Comparison of ENCODE assay signal across 9 mouse cellular contexts in genomic region chr2:181676424-181676823, GRCm38 (mm10). TPM values are rescaled to one million over a fixed set of nuclear protein-coding genes. Genes with fewer than 3 reads are reported as not detected.
DNase-seq lines count a peak whose midpoint lies in the region; ATAC-seq and TF ChIP-seq lines count a peak whose summit lies in the region.
"Had no signal": no experiment of that assay in that cellular context is flagged by ENCODE, and none has a peak within 500 bp of the region (broad histone marks: within the 10 kb centered on the region; RNA-seq: fewer than 3 reads in every experiment).

No protein-coding gene starts in this region.

- H3K36me3 ChIP-seq in heart, embryonic 10.5 days: no peaks in the 10 kb centered on the region
- no peaks in the 10 kb centered on the region for H3K36me3 ChIP-seq in neural tube, embryonic 13.5 days
- no peaks in the 10 kb centered on the region for H3K36me3 ChIP-seq in hindbrain, embryonic 16.5 days (ENCODE audit: control insufficient read depth, insufficient read depth, low read length)
- H3K36me3 ChIP-seq in stomach, postnatal 0 days (ENCODE audit: control insufficient read depth, insufficient read depth, low read length): no peaks in the 10 kb centered on the region
- H3K36me3 ChIP-seq in intestine, embryonic 15.5 days: no peaks in the 10 kb centered on the region

- TF ChIP-seq EP300 in stomach, postnatal 0 days (optimal IDR thresholded peaks at IDR 0.05): no peak

- no peak overlapping the region for H3K4me2 ChIP-seq in neural tube, embryonic 13.5 days
- no peak overlapping the region for H3K4me2 ChIP-seq in hindbrain, embryonic 16.5 days (ENCODE audit: low read length)
- no peak overlapping the region for H3K4me2 ChIP-seq in stomach, postnatal 0 days (replicated peaks; ENCODE audit: low read depth)
- no peak overlapping the region for H3K4me2 ChIP-seq in intestine, embryonic 15.5 days (replicated peaks)

- 0 out of 2 replicates have a peak overlapping the region, but pooled peaks have one; percentile 19 for H3K27ac ChIP-seq in heart, embryonic 10.5 days
- H3K27ac ChIP-seq in neural tube, embryonic 13.5 days (replicated peaks): peak overlapping the region; percentile 62
- 0 out of 2 replicates have a peak overlapping the region, but pooled peaks have one; percentile 31 for H3K27ac ChIP-seq in hindbrain, embryonic 16.5 days (ENCODE audit: low read depth, low read length)
- H3K27ac ChIP-seq in stomach, postnatal 0 days (replicated peaks): no peak overlapping the region
- no peak overlapping the region for H3K27ac ChIP-seq in intestine, embryonic 15.5 days
- H3K27ac ChIP-seq: liver, embryonic 14.5 days had no signal

- H3K4me1 ChIP-seq in heart, embryonic 10.5 days: peaks cover 45% of the 10 kb centered on the region
- H3K4me1 ChIP-seq in neural tube, embryonic 13.5 days (replicated peaks): peaks cover 48% of the 10 kb centered on the region
- peaks cover 21% of the 10 kb centered on the region for H3K4me1 ChIP-seq in hindbrain, embryonic 16.5 days (ENCODE audit: control insufficient read depth, insufficient read depth, low read depth, low read length)
- no peaks in the 10 kb centered on the region; the same call in 1 of the 2 replicates for H3K4me1 ChIP-seq in stomach, postnatal 0 days (replicated peaks; ENCODE audit: control insufficient read depth, insufficient read depth)
- peaks cover 16% of the 10 kb centered on the region for H3K4me1 ChIP-seq in intestine, embryonic 15.5 days (replicated peaks)

- intact Hi-C loops in heart, postnatal 10 days (cut with DNase I): loop anchor here (10.0 kb wide), 1 partner anchor 282 kb away; no protein-coding TSS in a partner anchor

- H3K9ac ChIP-seq in neural tube, embryonic 13.5 days: no peak overlapping the region
- no peak overlapping the region for H3K9ac ChIP-seq in hindbrain, embryonic 16.5 days (ENCODE audit: low read depth, low read length)
- H3K9ac ChIP-seq in stomach, postnatal 0 days (ENCODE audit: low read length): no peak overlapping the region
- no peak overlapping the region for H3K9ac ChIP-seq in intestine, embryonic 15.5 days
- H3K9ac ChIP-seq: liver, embryonic 14.5 days had no signal

- peak; percentile 45 for TF ChIP-seq CTCF in stomach, postnatal 0 days (IDR thresholded peaks at IDR 0.05; ENCODE audit: low read depth)

- no peak for ATAC-seq in neural tube, embryonic 13.5 days (ENCODE audit: low read depth)
- no peak for ATAC-seq in hindbrain, embryonic 16.5 days
- ATAC-seq in stomach, postnatal 0 days (ENCODE audit: low FRiP score, low TSS enrichment): no peak
- ATAC-seq in intestine, embryonic 15.5 days: no peak

- H3K4me3 ChIP-seq in heart, embryonic 10.5 days: no peak overlapping the region
- no peak overlapping the region for H3K4me3 ChIP-seq in neural tube, embryonic 13.5 days
- H3K4me3 ChIP-seq in hindbrain, embryonic 16.5 days (ENCODE audit: low read length): no peak overlapping the region
- H3K4me3 ChIP-seq in stomach, postnatal 0 days (ENCODE audit: low read depth, low read length): no peak overlapping the region
- no peak overlapping the region for H3K4me3 ChIP-seq in intestine, embryonic 15.5 days (replicated peaks)

- H3K27me3 ChIP-seq in heart, embryonic 10.5 days (ENCODE audit: insufficient read depth, poor library complexity, severe bottlenecking): peaks cover 39% of the 10 kb centered on the region
- peaks cover 24% of the 10 kb centered on the region for H3K27me3 ChIP-seq in neural tube, embryonic 13.5 days
- peaks cover 14% of the 10 kb centered on the region for H3K27me3 ChIP-seq in hindbrain, embryonic 16.5 days (replicated peaks; ENCODE audit: control insufficient read depth, insufficient read depth, low read length)
- peaks cover 3% of the 10 kb centered on the region; the same call in 1 of the 2 replicates for H3K27me3 ChIP-seq in stomach, postnatal 0 days (ENCODE audit: control insufficient read depth, insufficient read depth, low read length)
- H3K27me3 ChIP-seq in intestine, embryonic 15.5 days (replicated peaks): peaks cover 39% of the 10 kb centered on the region

- no peaks in the 10 kb centered on the region for H3K9me3 ChIP-seq in heart, embryonic 10.5 days
- no peaks in the 10 kb centered on the region for H3K9me3 ChIP-seq in neural tube, embryonic 13.5 days
- no peaks in the 10 kb centered on the region for H3K9me3 ChIP-seq in hindbrain, embryonic 16.5 days (ENCODE audit: control insufficient read depth, low read length)
- no peaks in the 10 kb centered on the region for H3K9me3 ChIP-seq in stomach, postnatal 0 days (ENCODE audit: control insufficient read depth, low read length)
- no peaks in the 10 kb centered on the region for H3K9me3 ChIP-seq in intestine, embryonic 15.5 days

- DNase-seq in heart, embryonic 10.5 days (ENCODE audit: low spot score): no peak
- no peak for DNase-seq in heart, postnatal 10 days
- no peak for DNase-seq in neural tube, embryonic 10.5 days (ENCODE audit: extremely low spot score, low spot score)
- DNase-seq in stomach, postnatal 0 days (ENCODE audit: low spot score): no peak
- DNase-seq in cerebellum, adult 18-20 months: no peak

- WGBS in heart, embryonic 10.5 days: 41% methylated on average over 2 of the region's 2 CpGs
- WGBS in neural tube, embryonic 13.5 days: 43% methylated on average over 2 of the region's 2 CpGs
- 19% methylated on average over 2 of the region's 2 CpGs for WGBS in hindbrain, embryonic 16.5 days
- 63% methylated on average over 2 of the region's 2 CpGs for WGBS in stomach, postnatal 0 days
- WGBS in intestine, embryonic 15.5 days: 59% methylated on average over 2 of the region's 2 CpGs

RNA-seq across cellular contexts. Expression of gene Tcea2, which starts 3.7 kb away (rescaled TPM):
- polyA plus RNA-seq in heart, embryonic 10.5 days (2016; fragmentation: Nextera tagmentation; extraction: Ambion mirVana): 12.2 and 15.3 TPM in 2 replicates
- total RNA-seq in heart, postnatal 10 days (2021): 10 to 100 TPM in 1 of 2 experiments, 1 to 10 TPM in 1; 8.6 to 10.7 TPM
- polyA plus RNA-seq in neural tube, embryonic 13.5 days (2015; fragmentation: Nextera tagmentation; extraction: Ambion mirVana): 33.9 and 37.8 TPM in 2 replicates
- 47.7 and 50.0 TPM in 2 replicates for polyA plus RNA-seq in hindbrain, embryonic 16.5 days (2015; fragmentation: Nextera tagmentation; extraction: Ambion mirVana)
- polyA plus RNA-seq in stomach, postnatal 0 days (2015; fragmentation: Nextera tagmentation; extraction: Ambion mirVana): 12.7 and 13.4 TPM in 2 replicates
- polyA plus RNA-seq in intestine, embryonic 15.5 days (2015; fragmentation: Nextera tagmentation; extraction: Ambion mirVana): 14.9 and 15.7 TPM in 2 replicates

RNA-seq across cellular contexts. Expression of gene Sox18, which starts 5.0 kb away (rescaled TPM):
- 22.1 and 25.0 TPM in 2 replicates for polyA plus RNA-seq in heart, embryonic 10.5 days (2016; fragmentation: Nextera tagmentation; extraction: Ambion mirVana)
- total RNA-seq in heart, postnatal 10 days (2021): 100 to 1,000 TPM in 1 of 2 experiments, 10 to 100 TPM in 1; 91.5 to 103 TPM
- polyA plus RNA-seq in neural tube, embryonic 13.5 days (2015; fragmentation: Nextera tagmentation; extraction: Ambion mirVana): 18.9 and 22.2 TPM in 2 replicates
- polyA plus RNA-seq in hindbrain, embryonic 16.5 days (2015; fragmentation: Nextera tagmentation; extraction: Ambion mirVana): 18.0 TPM in 2 replicates
- 14.0 and 14.1 TPM in 2 replicates for polyA plus RNA-seq in stomach, postnatal 0 days (2015; fragmentation: Nextera tagmentation; extraction: Ambion mirVana)
- 28.0 and 29.0 TPM in 2 replicates for polyA plus RNA-seq in intestine, embryonic 15.5 days (2015; fragmentation: Nextera tagmentation; extraction: Ambion mirVana)

RNA-seq across cellular contexts. Expression of gene Rgs19, which starts 17.4 kb away (rescaled TPM):
- polyA plus RNA-seq in heart, embryonic 10.5 days (2016; fragmentation: Nextera tagmentation; extraction: Ambion mirVana): 56.4 and 67.7 TPM in 2 replicates
- 10 to 100 TPM; 12.2 to 12.7 TPM for total RNA-seq in heart, postnatal 10 days (2021)
- polyA plus RNA-seq in neural tube, embryonic 13.5 days (2015; fragmentation: Nextera tagmentation; extraction: Ambion mirVana): 42.7 and 49.2 TPM in 2 replicates
- 68.9 and 71.9 TPM in 2 replicates for polyA plus RNA-seq in hindbrain, embryonic 16.5 days (2015; fragmentation: Nextera tagmentation; extraction: Ambion mirVana)
- 20.0 and 24.6 TPM in 2 replicates for polyA plus RNA-seq in stomach, postnatal 0 days (2015; fragmentation: Nextera tagmentation; extraction: Ambion mirVana)
- polyA plus RNA-seq in intestine, embryonic 15.5 days (2015; fragmentation: Nextera tagmentation; extraction: Ambion mirVana): 37.4 and 39.4 TPM in 2 replicates

RNA-seq across cellular contexts. Expression of gene Gm29797, which starts 19.6 kb away (rescaled TPM):
- 0.24 TPM in 1 of 2 replicates, not detected in the other for polyA plus RNA-seq in heart, embryonic 10.5 days (2016; fragmentation: Nextera tagmentation; extraction: Ambion mirVana)
- not detected for total RNA-seq in heart, postnatal 10 days (2021)
- polyA plus RNA-seq in neural tube, embryonic 13.5 days (2015; fragmentation: Nextera tagmentation; extraction: Ambion mirVana): not detected in 2 replicates
- polyA plus RNA-seq in hindbrain, embryonic 16.5 days (2015; fragmentation: Nextera tagmentation; extraction: Ambion mirVana): not detected in 2 replicates
- polyA plus RNA-seq in stomach, postnatal 0 days (2015; fragmentation: Nextera tagmentation; extraction: Ambion mirVana): not detected in 2 replicates
- 1.3 and 3.1 TPM in 2 replicates for polyA plus RNA-seq in intestine, embryonic 15.5 days (2015; fragmentation: Nextera tagmentation; extraction: Ambion mirVana)

RNA-seq across cellular contexts. Expression of gene Lkaaear1, which starts 21.8 kb away (rescaled TPM):
- polyA plus RNA-seq in heart, embryonic 10.5 days (2016; fragmentation: Nextera tagmentation; extraction: Ambion mirVana): not detected in 2 replicates
- not detected for total RNA-seq in heart, postnatal 10 days (2021)
- not detected in 2 replicates for polyA plus RNA-seq in neural tube, embryonic 13.5 days (2015; fragmentation: Nextera tagmentation; extraction: Ambion mirVana)
- polyA plus RNA-seq in hindbrain, embryonic 16.5 days (2015; fragmentation: Nextera tagmentation; extraction: Ambion mirVana): not detected in 2 replicates
- polyA plus RNA-seq in stomach, postnatal 0 days (2015; fragmentation: Nextera tagmentation; extraction: Ambion mirVana): not detected in 2 replicates
- not detected in 2 replicates for polyA plus RNA-seq in intestine, embryonic 15.5 days (2015; fragmentation: Nextera tagmentation; extraction: Ambion mirVana)
- polyA plus RNA-seq: liver, embryonic 14.5 days had no signal

Comparison
In these comparisons a context has a peak if more than half of its experiments do, and no peak if none do; other contexts are left out.
1. H3K27ac ChIP-seq: peak in heart, embryonic 10.5 days (single experiment), neural tube, embryonic 13.5 days (single experiment) and hindbrain, embryonic 16.5 days (single experiment); none in stomach, postnatal 0 days (single experiment) and intestine, embryonic 15.5 days (single experiment).